Mouse (Mus musculus): Measurements from ENCODE around the gene Hsd3b7. TPM values are rescaled to one million over a fixed set of nuclear protein-coding genes. Genes with fewer than 3 reads are reported as not detected.

The Hsd3b7 gene
- polyA plus RNA-seq, 1 experiment from 2014 or later: 8.6 TPM

- Histone ChIP-seq H3K9me3 (no peaks in the 10 kb centered on the region), H3K4me1 (replicated peaks) (0 out of 2 replicates have a peak, but pooled peaks cover 3% of the 10 kb centered on the region), H3K27me3 (no peaks in the 10 kb centered on the region), H3K27ac (no peak overlapping the region), H3K9ac (replicated peaks) (no peak overlapping the region), H3K36me3 (peaks cover 76% of the 10 kb centered on the region), H3K4me3 (replicated peaks) (no peak overlapping the region), H3K4me2 (replicated peaks) (no peak overlapping the region)
- no peak for ATAC-seq
- WGBS: 88% methylated on average over 4 of the region's 4 CpGs
These were observed 10.8 kb downstream of the Hsd3b7 start for GRCm38 (mm10) chr7:127811240-127811639.

GRCm38 (mm10) chr7:127812292-127812691 lies 11.9 kb downstream of the Hsd3b7 start:
- H3K36me3 ChIP-seq: peaks cover 70% of the 10 kb centered on the region
- 91% methylated on average over 3 of the region's 3 CpGs for WGBS

GRCm38 (mm10) chr7:127813821-127814220 lies 13.4 kb downstream of the Hsd3b7 start:
- 87% methylated on average over 4 of the region's 4 CpGs for WGBS
- no peaks in the 10 kb centered on the region for H3K27me3 ChIP-seq
- no peak overlapping the region for H3K27ac ChIP-seq
- no peak overlapping the region for H3K4me2 ChIP-seq (replicated peaks)
- no peak overlapping the region for H3K9ac ChIP-seq (replicated peaks)
- H3K36me3 ChIP-seq: peaks cover 68% of the 10 kb centered on the region
- 0 out of 2 replicates have a peak, but pooled peaks cover 3% of the 10 kb centered on the region for H3K4me1 ChIP-seq (replicated peaks)
- no peak overlapping the region for H3K4me3 ChIP-seq (replicated peaks)
- no peaks in the 10 kb centered on the region for H3K9me3 ChIP-seq
- no peak for ATAC-seq

More at GRCm38 (mm10) chr7:127812292-127812691, 11.9 kb downstream of the Hsd3b7 start:
- no peaks in the 10 kb centered on the region for H3K27me3 ChIP-seq
- no peak overlapping the region for H3K4me3 ChIP-seq (replicated peaks)
- no peak overlapping the region for H3K9ac ChIP-seq (replicated peaks)
- H3K27ac ChIP-seq: no peak overlapping the region
- H3K9me3 ChIP-seq: no peaks in the 10 kb centered on the region
- no peak for ATAC-seq
- H3K4me1 ChIP-seq (replicated peaks): 0 out of 2 replicates have a peak, but pooled peaks cover 3% of the 10 kb centered on the region
- no peak overlapping the region for H3K4me2 ChIP-seq (replicated peaks)

GRCm38 (mm10) chr7:127814241-127814921 lies 14.0 kb downstream of the Hsd3b7 start:
- Histone ChIP-seq H3K4me1 (replicated peaks) (0 out of 2 replicates have a peak, but pooled peaks cover 3% of the 10 kb centered on the region), H3K9me3 (no peaks in the 10 kb centered on the region), H3K27me3 (no peaks in the 10 kb centered on the region), H3K36me3 (peaks cover 63% of the 10 kb centered on the region), H3K9ac (replicated peaks) (no peak overlapping the region), H3K4me2 (replicated peaks) (no peak overlapping the region), H3K27ac (no peak overlapping the region), H3K4me3 (replicated peaks) (no peak overlapping the region)
- 85% methylated on average over 19 of the region's 19 CpGs for WGBS
- ATAC-seq: no peak

GRCm38 (mm10) chr7:127815116-127815665 lies 14.8 kb downstream of the Hsd3b7 start:
- 96% methylated on average over 15 of the region's 15 CpGs for WGBS
- no peak overlapping the region for H3K9ac ChIP-seq (replicated peaks)
- no peaks in the 10 kb centered on the region for H3K9me3 ChIP-seq
- no peak for ATAC-seq
- no peak overlapping the region for H3K4me3 ChIP-seq (replicated peaks)
- H3K4me1 ChIP-seq (replicated peaks): 0 out of 2 replicates have a peak, but pooled peaks cover 3% of the 10 kb centered on the region
- H3K36me3 ChIP-seq: peaks cover 54% of the 10 kb centered on the region
- no peaks in the 10 kb centered on the region for H3K27me3 ChIP-seq
- no peak overlapping the region for H3K27ac ChIP-seq
- H3K4me2 ChIP-seq (replicated peaks): no peak overlapping the region

GRCm38 (mm10) chr7:127815954-127816821 lies 15.8 kb downstream of the Hsd3b7 start:
- peaks cover 45% of the 10 kb centered on the region for H3K36me3 ChIP-seq
- WGBS: 75% methylated on average over 15 of the region's 15 CpGs
- 0 out of 2 replicates have a peak overlapping the region, but pooled peaks have one; percentile 14 for H3K9ac ChIP-seq (replicated peaks)

GRCm38 (mm10) chr7:127817053-127817452 lies 16.6 kb downstream of the Hsd3b7 start:
- peaks cover 37% of the 10 kb centered on the region for H3K36me3 ChIP-seq
- H3K27ac ChIP-seq: no peak overlapping the region
- WGBS: 88% methylated on average over 7 of the region's 7 CpGs
- H3K9me3 ChIP-seq: no peaks in the 10 kb centered on the region
- H3K4me3 ChIP-seq (replicated peaks): no peak overlapping the region
- H3K4me1 ChIP-seq (replicated peaks): peaks cover 11% of the 10 kb centered on the region
- no peak overlapping the region for H3K4me2 ChIP-seq (replicated peaks)
- H3K9ac ChIP-seq (replicated peaks): no peak overlapping the region
- ATAC-seq: no peak
- H3K27me3 ChIP-seq: no peaks in the 10 kb centered on the region

More at GRCm38 (mm10) chr7:127815954-127816821, 15.8 kb downstream of the Hsd3b7 start:
- no peak overlapping the region for H3K4me2 ChIP-seq (replicated peaks)
- no peak overlapping the region for H3K27ac ChIP-seq
- no peak overlapping the region for H3K4me3 ChIP-seq (replicated peaks)
- peaks cover 9% of the 10 kb centered on the region; the same call in 1 of the 2 replicates for H3K4me1 ChIP-seq (replicated peaks)
- no peaks in the 10 kb centered on the region for H3K9me3 ChIP-seq
- no peaks in the 10 kb centered on the region for H3K27me3 ChIP-seq
- no peak for ATAC-seq

GRCm38 (mm10) chr7:127817776-127818175 lies 17.4 kb downstream of the Hsd3b7 start:
- Histone ChIP-seq H3K9me3 (no peaks in the 10 kb centered on the region), H3K4me1 (replicated peaks) (peaks cover 19% of the 10 kb centered on the region), H3K27ac (no peak overlapping the region), H3K4me2 (replicated peaks) (no peak overlapping the region), H3K27me3 (no peaks in the 10 kb centered on the region), H3K4me3 (replicated peaks) (no peak overlapping the region), H3K36me3 (peaks cover 30% of the 10 kb centered on the region), H3K9ac (replicated peaks) (no peak overlapping the region)
- ATAC-seq: no peak
- WGBS: 95% methylated on average over 5 of the region's 5 CpGs

GRCm38 (mm10) chr7:127820836-127821509 lies 20.6 kb downstream of the Hsd3b7 start:
- Histone ChIP-seq H3K9me3 (no peaks in the 10 kb centered on the region), H3K9ac (replicated peaks) (no peak overlapping the region), H3K4me3 (replicated peaks) (no peak overlapping the region), H3K4me1 (replicated peaks) (peaks cover 37% of the 10 kb centered on the region), H3K27ac (no peak overlapping the region), H3K4me2 (replicated peaks) (no peak overlapping the region), H3K27me3 (no peaks in the 10 kb centered on the region), H3K36me3 (0 out of 2 replicates have a peak, but pooled peaks cover 7% of the 10 kb centered on the region)
- WGBS: 78% methylated on average over 13 of the region's 13 CpGs
- ATAC-seq: no peak

GRCm38 (mm10) chr7:127822494-127822893 lies 22.1 kb downstream of the Hsd3b7 start:
- Histone ChIP-seq H3K36me3 (0 out of 2 replicates have a peak, but pooled peaks cover 2% of the 10 kb centered on the region), H3K9ac (replicated peaks) (no peak overlapping the region), H3K9me3 (no peaks in the 10 kb centered on the region), H3K27ac (no peak overlapping the region), H3K4me3 (replicated peaks) (no peak overlapping the region), H3K4me1 (replicated peaks) (peaks cover 34% of the 10 kb centered on the region), H3K27me3 (no peaks in the 10 kb centered on the region), H3K4me2 (replicated peaks) (peak overlapping the region; percentile 72)
- ATAC-seq: no peak
- 88% methylated on average over 3 of the region's 3 CpGs for WGBS

Measured in midbrain, embryonic 13.5 days (tissue).